In the genomic region with DNA sequence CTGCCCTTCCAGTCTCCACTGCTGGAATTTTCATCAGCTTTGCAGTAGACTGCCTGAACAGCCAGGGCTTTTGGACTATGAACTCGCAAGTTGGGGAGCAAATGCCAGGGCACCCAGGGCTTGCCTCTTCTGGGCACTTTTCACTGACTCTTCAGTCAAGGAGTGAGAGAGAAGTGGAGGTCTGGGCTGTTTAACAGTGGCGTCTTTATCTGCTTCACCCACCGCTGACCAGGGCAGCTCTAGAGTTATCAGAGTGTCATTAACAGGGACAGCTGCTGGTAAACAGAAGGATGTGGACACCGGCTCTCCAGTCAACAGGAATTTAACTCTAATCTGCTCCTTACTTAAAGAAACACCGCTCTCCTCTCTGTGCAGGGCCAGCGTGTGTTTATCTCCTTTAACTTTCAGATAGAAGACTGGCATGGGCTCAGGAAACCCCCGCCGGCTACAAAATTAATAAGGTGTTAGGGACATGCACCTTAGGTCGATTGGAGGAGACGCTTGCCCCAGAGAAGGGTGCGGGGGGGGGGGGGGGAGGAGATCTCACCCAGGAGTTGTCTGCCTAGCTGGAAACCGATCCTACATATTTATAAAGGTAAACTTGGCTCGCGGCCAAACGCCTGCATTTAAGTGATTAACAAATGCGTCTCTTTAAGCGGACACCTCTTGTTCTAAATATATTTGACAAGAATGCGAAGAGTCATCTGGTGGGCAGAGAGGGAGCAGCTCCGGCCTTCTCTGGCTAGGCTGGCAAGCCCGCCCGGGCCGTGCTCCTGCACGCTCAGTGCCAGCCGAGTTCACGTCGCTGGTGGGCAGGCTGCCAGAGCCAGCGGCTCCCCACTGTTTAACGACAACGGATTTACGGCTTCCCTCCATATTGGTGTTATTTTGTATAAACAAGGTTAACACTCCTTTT, we compare ENCODE assay signal across 8 mouse cellular contexts.
DNase-seq lines count a peak whose midpoint lies in the region; ATAC-seq and TF ChIP-seq lines count a peak whose summit lies in the region.

No protein-coding gene starts in this region.

- peak overlapping the region; percentile 30 for H3K4me3 ChIP-seq in forebrain, embryonic 13.5 days
- H3K4me3 ChIP-seq in limb, embryonic 10.5 days, result peak overlapping the region; percentile 40
- H3K4me3 ChIP-seq in midbrain, embryonic 10.5 days, result peak overlapping the region; percentile 44
- peak overlapping the region; percentile 18 for H3K4me3 ChIP-seq in testis, adult 2 months (ENCODE audit: control insufficient read depth, low read depth, low read length)

- H3K9ac ChIP-seq in forebrain, embryonic 13.5 days, result peak overlapping the region; percentile 37; the same call in 1 of the 2 replicates

- H3K27me3 ChIP-seq in forebrain, embryonic 13.5 days, result peaks cover 16% of the 10 kb centered on the region
- H3K27me3 ChIP-seq in limb, embryonic 10.5 days (ENCODE audit: low read depth, poor library complexity, severe bottlenecking), result peaks cover 39% of the 10 kb centered on the region
- H3K27me3 ChIP-seq in midbrain, embryonic 10.5 days (ENCODE audit: low read depth, poor library complexity, severe bottlenecking), result peaks cover 36% of the 10 kb centered on the region
- no peaks in the 10 kb centered on the region for H3K27me3 ChIP-seq in testis, adult 2 months (ENCODE audit: control insufficient read depth, insufficient read depth, low read length)

- peaks cover 26% of the 10 kb centered on the region for H3K4me1 ChIP-seq in forebrain, embryonic 13.5 days
- peaks cover 29% of the 10 kb centered on the region for H3K4me1 ChIP-seq in limb, embryonic 10.5 days
- H3K4me1 ChIP-seq in midbrain, embryonic 10.5 days, result peaks cover 29% of the 10 kb centered on the region
- peaks cover 16% of the 10 kb centered on the region for H3K4me1 ChIP-seq in testis, adult 2 months (ENCODE audit: control insufficient read depth, insufficient read depth, low read length)

- TF ChIP-seq POLR2A in testis, adult 2 months (IDR thresholded peaks at IDR 0.05; ENCODE audit: control insufficient read depth, low read depth, low read length), result no peak

- H3K36me3 ChIP-seq in forebrain, embryonic 13.5 days (ENCODE audit: poor library complexity, severe bottlenecking), result no peaks in the 10 kb centered on the region
- H3K36me3 ChIP-seq in limb, embryonic 10.5 days, result no peaks in the 10 kb centered on the region
- no peaks in the 10 kb centered on the region for H3K36me3 ChIP-seq in midbrain, embryonic 10.5 days
- no peaks in the 10 kb centered on the region for H3K36me3 ChIP-seq in testis, adult 2 months (ENCODE audit: control insufficient read depth, insufficient read depth, low read length)

- H3K27ac ChIP-seq in forebrain, embryonic 13.5 days, result no peak overlapping the region
- H3K27ac ChIP-seq in limb, embryonic 10.5 days, result peak overlapping the region; percentile 78
- peak overlapping the region; percentile 81 for H3K27ac ChIP-seq in midbrain, embryonic 10.5 days (replicated peaks)
- no peak overlapping the region for H3K27ac ChIP-seq in testis, adult 2 months (ENCODE audit: control insufficient read depth, insufficient read depth, low read depth, low read length)

- TF ChIP-seq CTCF in testis, adult 2 months (IDR thresholded peaks at IDR 0.05; ENCODE audit: control insufficient read depth, insufficient read depth, insufficient replicate concordance, low read depth, low read length), result no peak

- WGBS in forebrain, embryonic 13.5 days, result under 1% methylated on average over 28 of the region's 30 CpGs
- 1% methylated on average over 30 of the region's 30 CpGs for WGBS in limb, embryonic 10.5 days
- 2% methylated on average over 30 of the region's 30 CpGs for WGBS in midbrain, embryonic 10.5 days

- H3K9me3 ChIP-seq in forebrain, embryonic 13.5 days (replicated peaks), result no peaks in the 10 kb centered on the region
- H3K9me3 ChIP-seq in limb, embryonic 10.5 days (replicated peaks), result no peaks in the 10 kb centered on the region
- no peaks in the 10 kb centered on the region for H3K9me3 ChIP-seq in midbrain, embryonic 10.5 days (replicated peaks)

- peak; percentile 88 for ATAC-seq in forebrain, embryonic 13.5 days

- DNase-seq in left cerebral cortex, postnatal 4 days, result peak; percentile 74
- no peak for DNase-seq in left cerebral cortex, adult 9 months (ENCODE audit: low spot score in 2 of 2)
- peak; percentile 85 for DNase-seq in heart, postnatal 4 days
- DNase-seq in limb, embryonic 10.5 days (ENCODE audit: low spot score), result peak; percentile 70
- DNase-seq in midbrain, embryonic 10.5 days (ENCODE audit: low spot score), result peak; percentile 29
- DNase-seq in left cerebral cortex, adult 18-20 months (ENCODE audit: low spot score in 2 of 2), result no peak

- peak overlapping the region; percentile 65 for H3K4me2 ChIP-seq in forebrain, embryonic 13.5 days

- intact Hi-C loops in left cerebral cortex, postnatal 4 days (cut with DNase I), result no loop called here

Comparison
In these comparisons a context has a peak if more than half of its experiments do, and no peak if none do; other contexts are left out.
1. DNase-seq: peak in left cerebral cortex, postnatal 4 days (single experiment), heart, postnatal 4 days (single experiment), limb, embryonic 10.5 days (single experiment) and midbrain, embryonic 10.5 days (single experiment); none in left cerebral cortex, adult 9 months (0 of 2) and left cerebral cortex, adult 18-20 months (0 of 2).
2. H3K27ac ChIP-seq: peak in limb, embryonic 10.5 days (single experiment) and midbrain, embryonic 10.5 days (single experiment); none in forebrain, embryonic 13.5 days (single experiment) and testis, adult 2 months (single experiment).
3. Peak in every context shown above with its lines, with median percentiles within 50 percentile points of each other: H3K4me3 ChIP-seq.